Mouse (Mus musculus) Muller cell, postnatal 12 days (primary cell): Measurements from ENCODE around the gene Dmkn.
A peak's percentile ranks its signal among the peaks of the same experiment; 100 is the strongest.

Source experiments
- DNase-seq: peaks from one replicate; pipeline ENCODE4 v3.0.0-alpha.2; 2015; ENCODE audit errors: inconsistent ontology term

Gene Dmkn

GRCm38 (mm10) chr7:30761769-30762352 is 1.7 kb upstream of the Dmkn start:
- no peak for DNase-seq

GRCm38 (mm10) chr7:30765173-30765572 is 1.6 kb downstream of the Dmkn start:
- no peak for DNase-seq

- no peak for DNase-seq
These were observed 2.9 kb downstream of the Dmkn start for GRCm38 (mm10) chr7:30766408-30766807.

- DNase-seq = no peak
These were observed 5.7 kb downstream of the Dmkn start for GRCm38 (mm10) chr7:30769236-30769635.

GRCm38 (mm10) chr7:30776104-30776503 is 12.5 kb downstream of the Dmkn start:
- no peak for DNase-seq

- DNase-seq = no peak
These were observed 13.6 kb downstream of the Dmkn start for GRCm38 (mm10) chr7:30777081-30777579.

- DNase-seq = no peak
These were observed 14.4 kb downstream of the Dmkn start for GRCm38 (mm10) chr7:30777911-30778310.

- no peak for DNase-seq
These were observed 18.2 kb downstream of the Dmkn start for GRCm38 (mm10) chr7:30781792-30782191.

GRCm38 (mm10) chr7:30782658-30783057 is 19.1 kb downstream of the Dmkn start:
- DNase-seq = no peak

- no peak for DNase-seq
These were observed 21.6 kb downstream of the Dmkn start for GRCm38 (mm10) chr7:30785154-30785553.

GRCm38 (mm10) chr7:30785721-30786546 is 22.4 kb downstream of the Dmkn start:
- peak; percentile 2 for DNase-seq

- no peak for DNase-seq
These were observed 23.9 kb downstream of the Dmkn start, which contains the start of gene Krtdap for GRCm38 (mm10) chr7:30787377-30788022. Krtdap (plus strand) TSS chr7:30787896.

GRCm38 (mm10) chr7:30790141-30790540 is 26.6 kb downstream of the Dmkn start:
- no peak for DNase-seq

GRCm38 (mm10) chr7:30791921-30792320 is 28.4 kb downstream of the Dmkn start:
- DNase-seq = no peak

- DNase-seq = peak; percentile 7
These were observed 31.4 kb downstream of the Dmkn start for GRCm38 (mm10) chr7:30794921-30795320.

- DNase-seq = no peak
These were observed 33.2 kb downstream of the Dmkn start for GRCm38 (mm10) chr7:30796790-30797189.

- DNase-seq = no peak
These were observed 37.1 kb downstream of the Dmkn start for GRCm38 (mm10) chr7:30800653-30801052.

- no peak for DNase-seq
These were observed 39.7 kb downstream of the Dmkn start for GRCm38 (mm10) chr7:30803256-30803655.

GRCm38 (mm10) chr7:30804026-30804715 is 40.6 kb downstream of the Dmkn start:
- no peak for DNase-seq

GRCm38 (mm10) chr7:30805924-30806323 is 42.4 kb downstream of the Dmkn start:
- DNase-seq = no peak

- no peak for DNase-seq
These were observed 46.8 kb downstream of the Dmkn start for GRCm38 (mm10) chr7:30810319-30810718.

- DNase-seq = no peak
These were observed 48.3 kb downstream of the Dmkn start for GRCm38 (mm10) chr7:30811757-30812290.
